Mouse (Mus musculus) cerebellum, adult 2 months (tissue): ENCODE measurements at regions not wholly inside any gene's neighbourhood (a gene's known extent, or its start where the extent isn't known, plus 50 kb on each side); places are given as distances from the start of the nearest gene placed in this dataset.

ENCODE experiments used
- CTCF ChIP-seq: fragments of 200-500 bp; IDR thresholded peaks from 2 replicates; pipeline ENCODE4 v1.5.1; 2011; ENCODE audit warnings: low read depth, mild to moderate bottlenecking, control low read depth, low read length, moderate library complexity, borderline replicate concordance; ENCODE audit not compliant: insufficient read depth
- POLR2A ChIP-seq: fragments of 200-500 bp; IDR thresholded peaks from 2 replicates; pipeline ENCODE4 v1.6.1; 2011; ENCODE audit warnings: low read length, control low read depth, borderline replicate concordance; ENCODE audit not compliant: insufficient read depth

GRCm38 (mm10) chr1:184365026-184365425 lies 330.9 kb upstream of the 1700056E22Rik start:
- TF ChIP-seq CTCF (no peak), POLR2A (no peak)
